Mouse (Mus musculus) bone marrow macrophage, adult 2 months (primary cell): ENCODE measurements around the gene Olfr1221.

Experiments used
- CTCF ChIP-seq: IDR thresholded peaks from 2 replicates; pipeline ENCODE4 v1.5.1; 2012; ENCODE audit warnings: low read depth, mild to moderate bottlenecking, low read length, moderate library complexity
- POLR2A ChIP-seq: IDR thresholded peaks from 2 replicates; pipeline ENCODE4 v1.6.1; 2012; ENCODE audit warnings: mild to moderate bottlenecking, low read depth, low read length, borderline replicate concordance

DNA sequence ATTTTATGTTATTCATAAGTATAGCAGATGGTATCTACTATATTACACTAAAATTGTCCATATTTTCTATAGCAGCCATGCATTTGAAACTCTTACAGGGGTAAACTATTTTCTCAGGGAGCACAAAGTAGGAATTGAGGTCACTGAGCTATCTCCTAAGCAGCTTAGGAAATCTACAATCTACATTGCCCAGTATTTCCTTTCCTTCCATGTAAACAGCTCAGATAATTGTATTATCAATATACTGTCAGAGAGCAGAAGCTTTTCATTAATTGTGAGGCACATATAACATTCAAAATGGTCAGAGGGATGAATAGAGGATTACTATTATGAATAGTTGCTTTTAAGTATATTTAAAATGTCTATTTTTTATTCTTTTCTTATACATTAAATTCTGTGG is 35.6 kb downstream of the Olfr1221 start:
- no peak for TF ChIP-seq POLR2A
- TF ChIP-seq CTCF, result no peak
